Mouse (Mus musculus) urinary bladder, postnatal 14 days (tissue): ENCODE results near the gene Sept9.

Source experiments
- DNase-seq: peaks from one replicate; pipeline ENCODE4 v3.0.0; 2021; ENCODE audit warnings: low spot score

Sept9 gene

GRCm38 (mm10) chr11:117246981-117247431 is 47.5 kb downstream of the Sept9 start:
- peak; percentile 49 for DNase-seq

GRCm38 (mm10) chr11:117247541-117247940 is 48.1 kb downstream of the Sept9 start:
- no peak for DNase-seq

GRCm38 (mm10) chr11:117248734-117249248 is 49.3 kb downstream of the Sept9 start:
- DNase-seq: no peak

DNA sequence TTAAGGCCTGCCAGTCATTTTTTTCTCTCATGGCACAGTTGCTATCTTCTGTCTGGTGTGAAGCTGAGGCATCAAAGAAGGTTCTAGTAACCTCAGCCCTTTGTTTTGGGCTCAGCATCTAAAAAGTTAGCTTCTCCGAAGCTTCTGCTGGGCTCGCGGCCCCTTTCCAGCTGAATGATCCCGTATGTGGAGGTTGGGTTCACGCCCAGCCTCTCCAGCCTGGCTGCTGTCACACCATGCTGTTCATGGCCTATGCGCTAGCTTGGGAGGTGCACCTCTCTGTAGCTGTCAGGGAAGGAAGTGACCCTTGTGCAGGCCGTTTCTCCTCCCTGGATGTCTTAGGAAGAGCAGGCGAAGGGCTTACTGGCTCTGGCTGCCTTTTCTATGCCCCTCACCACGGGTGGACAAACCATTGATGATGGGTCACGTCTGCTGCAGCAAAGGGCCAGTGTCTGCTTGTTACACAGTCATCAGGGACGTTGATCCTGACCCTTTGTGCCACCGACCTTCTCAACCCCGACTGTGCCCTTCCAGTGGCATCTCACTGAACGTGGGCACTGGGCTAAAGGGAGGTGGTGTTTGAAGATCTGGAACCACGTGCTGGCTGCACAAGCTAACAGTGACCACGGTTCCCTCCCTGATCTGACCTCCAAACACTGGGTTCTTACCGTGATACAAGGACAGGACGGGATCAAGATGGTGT is 50.0 kb downstream of the Sept9 start:
- DNase-seq: no peak

DNA sequence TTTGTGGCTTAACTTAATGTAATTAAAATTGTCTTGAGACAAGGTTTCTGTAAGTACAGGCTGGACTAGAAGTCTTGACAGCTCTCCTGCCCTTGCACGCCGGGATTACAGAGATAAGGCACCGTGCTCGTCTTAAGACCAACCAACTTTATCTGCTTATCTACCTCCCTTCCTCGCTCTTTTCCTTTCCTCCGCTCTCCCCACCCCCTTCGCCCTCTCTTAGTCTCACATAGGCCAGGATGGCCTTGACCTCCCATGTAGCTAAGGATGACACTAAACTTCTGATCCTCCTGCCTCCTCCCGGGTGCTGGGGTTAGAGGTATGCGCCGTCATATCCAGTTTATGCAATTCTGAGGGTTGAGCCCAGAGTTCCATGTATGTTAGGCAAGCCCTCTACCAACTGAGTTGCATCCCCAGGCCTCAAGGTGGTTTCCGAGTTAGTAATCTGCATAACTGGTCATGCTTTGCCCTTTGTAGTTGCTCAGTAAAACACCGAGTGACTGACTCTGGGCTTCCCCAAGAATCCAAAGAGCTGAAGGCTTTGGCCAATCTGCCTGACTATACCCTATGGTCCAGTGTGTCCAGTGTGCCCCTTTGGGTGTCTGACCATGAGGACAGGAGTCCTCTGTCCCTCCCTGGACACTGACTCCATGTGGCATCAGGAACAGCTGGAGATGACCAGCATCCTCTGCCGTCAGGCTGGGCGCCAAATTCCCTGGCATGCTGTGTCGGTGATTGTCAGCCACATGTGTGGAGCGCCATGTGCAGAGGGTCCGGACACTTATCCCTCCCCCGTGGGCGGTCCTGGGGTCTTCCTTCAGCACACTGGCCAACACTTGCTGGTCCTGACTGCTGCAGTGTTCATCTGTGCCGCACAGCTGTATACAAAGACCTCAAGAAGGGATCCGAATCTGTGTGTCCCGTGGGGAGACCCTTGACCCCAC is 50.8 kb downstream of the Sept9 start:
- DNase-seq: no peak

GRCm38 (mm10) chr11:117251755-117252154 is 52.3 kb downstream of the Sept9 start:
- DNase-seq: no peak

GRCm38 (mm10) chr11:117252846-117253245 is 53.4 kb downstream of the Sept9 start:
- no peak for DNase-seq

GRCm38 (mm10) chr11:117254161-117255107 is 55.0 kb downstream of the Sept9 start:
- no peak for DNase-seq

DNA sequence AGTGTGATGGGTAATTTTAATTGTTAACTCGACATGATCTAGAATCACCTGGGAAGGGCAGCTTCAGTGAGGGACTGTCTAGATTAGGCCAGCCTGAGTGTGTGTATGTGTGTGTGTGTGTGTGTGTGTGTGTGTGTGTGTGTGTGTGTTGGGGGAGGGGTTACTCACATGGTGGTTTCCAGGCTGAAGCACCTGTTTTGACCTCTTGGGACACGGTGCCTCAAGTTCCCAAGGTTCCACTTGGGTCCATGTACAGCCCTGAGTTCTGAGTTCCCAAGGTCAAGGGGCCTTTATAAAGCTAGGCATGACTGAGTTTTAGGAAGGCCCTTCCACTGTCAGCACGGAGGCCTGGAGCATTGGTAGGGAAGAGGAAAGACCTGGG is 55.6 kb downstream of the Sept9 start:
- no peak for DNase-seq

- peak; percentile 47 for DNase-seq
Observed at GRCm38 (mm10) chr11:117256088-117256487, 56.6 kb downstream of the Sept9 start.

- no peak for DNase-seq
Observed at GRCm38 (mm10) chr11:117256840-117257239, 57.4 kb downstream of the Sept9 start.

DNA sequence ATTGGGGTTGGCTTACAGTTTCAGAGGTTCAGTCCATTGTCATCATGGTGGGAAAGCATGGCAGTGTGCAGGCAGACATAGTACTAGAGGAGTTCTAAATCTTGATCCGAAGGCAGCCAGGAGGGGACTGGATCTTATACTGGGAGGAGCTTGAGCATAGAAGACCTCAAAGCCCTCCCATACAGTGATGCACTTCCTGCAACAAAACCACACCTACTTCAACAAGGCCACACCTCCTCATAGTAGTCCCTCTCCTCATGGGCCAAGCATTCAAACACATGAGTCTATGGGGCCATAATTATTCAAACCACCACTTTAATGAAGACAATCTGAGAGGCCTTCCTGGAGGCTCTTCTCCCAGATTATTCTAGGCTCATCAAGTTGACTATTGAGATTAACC is 57.8 kb downstream of the Sept9 start:
- DNase-seq: no peak

GRCm38 (mm10) chr11:117257842-117258241 is 58.4 kb downstream of the Sept9 start:
- no peak for DNase-seq

- peak; percentile 58 for DNase-seq
Observed at GRCm38 (mm10) chr11:117259178-117259960, 59.9 kb downstream of the Sept9 start.

- no peak for DNase-seq
Observed at GRCm38 (mm10) chr11:117260631-117261030, 61.2 kb downstream of the Sept9 start.

GRCm38 (mm10) chr11:117263096-117263808 is 63.8 kb downstream of the Sept9 start:
- DNase-seq: no peak

GRCm38 (mm10) chr11:117264162-117265021 is 64.9 kb downstream of the Sept9 start:
- DNase-seq: peak; percentile 54

GRCm38 (mm10) chr11:117265270-117265980 is 66.0 kb downstream of the Sept9 start:
- DNase-seq: no peak
